Mouse (Mus musculus): ENCODE data around the gene Ly6g6d. TPM values are rescaled to one million over a fixed set of nuclear protein-coding genes. Genes with fewer than 3 reads are reported as not detected.

The Ly6g6d gene
- polyA plus RNA-seq, 1 experiment = not detected

DNA sequence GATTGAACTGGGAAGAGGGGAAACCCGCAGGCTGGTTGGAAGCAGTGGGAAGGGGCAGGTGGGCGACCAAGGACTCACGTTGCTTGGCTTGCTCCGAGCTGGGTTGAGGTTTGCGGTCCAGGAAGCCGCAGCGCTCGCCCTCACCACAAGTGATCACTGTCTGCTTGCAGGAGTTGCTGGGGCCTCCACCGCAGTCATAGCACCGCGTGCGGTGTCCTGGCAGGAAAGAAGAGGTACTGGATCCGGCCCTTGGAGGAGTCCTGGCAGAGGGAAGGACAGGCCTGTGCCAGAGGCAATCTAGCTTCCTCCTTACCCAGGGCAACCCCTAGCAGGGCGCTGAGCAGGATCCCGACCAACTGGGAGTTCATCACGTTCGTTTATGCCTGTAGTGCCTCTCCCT lies 3.8 kb downstream of the Ly6g6d start:
- TF ChIP-seq CTCF (IDR thresholded peaks at IDR 0.05; ENCODE audit: borderline replicate concordance, insufficient read depth, low read length) = no peak
- Histone ChIP-seq H3K4me3 (ENCODE audit: insufficient read depth, low read length) (no peak overlapping the region), H3K27ac (ENCODE audit: insufficient read depth, low read length) (no peak overlapping the region), H3K4me1 (ENCODE audit: control insufficient read depth, insufficient read depth, low read length) (no peaks in the 10 kb centered on the region)

DNA sequence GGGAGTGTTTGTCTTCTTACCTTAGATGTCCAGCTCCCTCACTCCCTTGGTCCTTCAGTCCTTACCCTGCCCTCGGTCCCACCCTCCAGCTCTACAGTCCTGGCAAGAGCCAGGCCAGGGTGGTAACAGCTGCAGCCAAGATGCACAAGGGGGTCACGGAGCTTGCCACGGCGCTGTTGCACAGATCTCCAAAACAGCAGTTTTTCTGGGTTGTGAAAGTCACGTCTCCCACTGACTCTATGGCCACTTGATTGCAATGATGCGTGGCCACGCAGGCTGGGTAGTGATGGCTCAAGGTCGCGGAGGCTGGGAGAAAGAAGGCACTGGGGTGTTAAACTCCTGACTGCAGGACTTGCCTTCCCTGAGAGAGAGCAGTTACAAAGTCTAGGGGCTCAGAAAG lies 6.4 kb downstream of the Ly6g6d start:
- H3K4me1 ChIP-seq (ENCODE audit: control insufficient read depth, insufficient read depth, low read length) = no peaks in the 10 kb centered on the region
- H3K27ac ChIP-seq (ENCODE audit: insufficient read depth, low read length) = no peak overlapping the region
- no peak for TF ChIP-seq CTCF (IDR thresholded peaks at IDR 0.05; ENCODE audit: borderline replicate concordance, insufficient read depth, low read length)
- no peak for TF ChIP-seq POLR2A (IDR thresholded peaks at IDR 0.05; ENCODE audit: low read depth, low read length)
- no peak overlapping the region for H3K4me3 ChIP-seq (ENCODE audit: insufficient read depth, low read length)

DNA sequence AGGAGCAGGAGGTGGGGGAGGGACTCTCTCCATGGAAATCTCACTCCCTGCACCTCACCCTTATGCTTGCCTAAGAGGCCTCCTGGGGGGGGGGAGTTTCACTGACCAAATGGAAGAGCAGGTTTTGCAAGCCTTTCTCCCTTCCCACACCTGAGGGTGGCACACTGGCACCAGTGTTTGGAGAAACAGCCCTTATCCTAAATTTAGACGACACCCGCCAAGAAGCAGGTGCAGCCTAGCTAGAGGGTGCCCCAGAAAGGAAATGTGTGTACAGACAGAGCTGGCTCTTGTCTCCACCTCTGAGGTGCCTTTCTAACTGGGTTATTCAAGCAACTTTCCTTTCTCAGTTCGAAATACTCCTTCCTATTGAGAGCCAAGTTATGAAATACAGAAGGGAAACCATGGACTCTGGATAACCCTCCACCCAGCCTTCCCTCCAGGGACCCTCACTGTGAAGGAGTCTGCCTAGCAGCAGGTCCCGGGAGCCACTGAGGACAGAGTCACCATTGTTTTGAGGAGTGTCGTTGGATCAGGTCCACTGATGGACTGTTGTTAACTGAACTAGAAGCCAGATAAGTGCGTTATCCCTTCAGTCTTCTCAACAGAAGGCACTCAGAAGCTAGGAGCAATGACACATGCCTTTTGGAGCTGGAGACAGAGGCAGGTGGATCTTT lies 7.2 kb downstream of the Ly6g6d start:
- no peaks in the 10 kb centered on the region for H3K4me1 ChIP-seq (ENCODE audit: control insufficient read depth, insufficient read depth, low read length)

DNA sequence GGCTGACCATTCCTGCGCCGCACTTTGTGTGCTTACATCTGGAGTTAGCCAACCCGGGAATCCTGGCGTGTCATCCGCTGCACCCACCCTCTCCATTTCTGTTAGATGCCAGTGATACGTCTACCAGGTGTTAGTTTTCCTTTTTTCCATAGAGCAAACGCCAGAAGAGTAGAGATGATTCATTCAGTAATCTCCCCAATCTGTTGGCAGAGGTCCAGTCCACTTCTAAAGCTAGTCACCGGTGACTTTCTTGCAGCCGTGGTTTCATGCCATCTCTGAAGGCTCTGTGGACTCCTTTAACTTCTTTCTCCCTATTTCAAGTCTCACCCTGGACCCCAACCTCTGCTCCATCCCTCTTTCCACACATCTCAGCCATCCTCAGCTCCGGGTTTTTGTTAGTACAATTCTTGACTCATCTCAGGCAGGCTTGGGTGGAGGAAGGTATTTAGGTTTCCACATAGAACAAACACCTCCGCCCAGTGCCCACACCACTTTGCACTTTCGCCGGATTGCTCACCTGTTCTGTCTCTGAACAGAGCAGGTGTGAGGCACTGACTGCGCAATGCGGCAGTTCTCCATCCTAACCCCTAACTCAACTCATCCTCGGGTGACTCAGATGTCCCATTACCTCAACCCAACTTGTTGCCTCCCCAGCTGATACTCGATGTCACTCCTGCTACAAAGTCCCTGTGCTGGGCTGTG lies 9.5 kb downstream of the Ly6g6d start:
- no peaks in the 10 kb centered on the region for H3K4me1 ChIP-seq (ENCODE audit: control insufficient read depth, insufficient read depth, low read length)
- TF ChIP-seq CTCF (IDR thresholded peaks at IDR 0.05; ENCODE audit: borderline replicate concordance, insufficient read depth, low read length) = no peak
- no peak for TF ChIP-seq POLR2A (IDR thresholded peaks at IDR 0.05; ENCODE audit: low read depth, low read length)
- no peak overlapping the region for H3K27ac ChIP-seq (ENCODE audit: insufficient read depth, low read length)
- H3K4me3 ChIP-seq (ENCODE audit: insufficient read depth, low read length) = no peak overlapping the region

More for the DNA sequence above, 7.2 kb downstream of the Ly6g6d start:
- TF ChIP-seq CTCF (IDR thresholded peaks at IDR 0.05; ENCODE audit: borderline replicate concordance, insufficient read depth, low read length) (no peak), POLR2A (IDR thresholded peaks at IDR 0.05; ENCODE audit: low read depth, low read length) (no peak)
- Histone ChIP-seq H3K4me3 (ENCODE audit: insufficient read depth, low read length) (no peak overlapping the region), H3K27ac (ENCODE audit: insufficient read depth, low read length) (no peak overlapping the region)

DNA sequence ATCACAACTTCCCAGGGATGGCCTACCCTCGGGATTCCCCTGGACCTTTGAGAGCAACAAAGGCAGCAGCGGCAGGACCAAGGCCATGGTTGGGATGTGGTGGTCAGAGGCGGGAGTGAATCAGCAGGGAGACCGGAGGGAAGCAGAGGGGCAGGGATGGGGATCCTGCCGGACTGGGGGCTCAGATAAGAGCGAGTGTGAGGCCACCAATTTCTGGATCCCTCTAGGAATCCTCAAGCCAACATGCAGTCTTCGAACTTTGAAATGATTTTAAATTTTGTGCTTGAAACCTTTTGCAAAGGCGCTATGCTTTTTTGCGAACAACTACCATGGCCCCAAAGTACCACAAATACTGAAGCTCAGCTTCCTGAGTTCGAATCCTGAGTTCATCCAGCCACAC lies 11.8 kb downstream of the Ly6g6d start, which contains the start of gene Mpig6b:
Gene Mpig6b, minus strand, starts transcription at position 101 of the 400 bp plus-strand sequence.
- TF ChIP-seq CTCF (IDR thresholded peaks at IDR 0.05; ENCODE audit: borderline replicate concordance, insufficient read depth, low read length) = no peak
- TF ChIP-seq POLR2A (IDR thresholded peaks at IDR 0.05; ENCODE audit: low read depth, low read length) = no peak
- Histone ChIP-seq H3K27ac (ENCODE audit: insufficient read depth, low read length) (no peak within 1 kb of the TSS), H3K4me3 (ENCODE audit: insufficient read depth, low read length) (no peak within 1 kb of the TSS), H3K4me1 (ENCODE audit: control insufficient read depth, insufficient read depth, low read length) (no peaks in the 10 kb centered on the region)

DNA sequence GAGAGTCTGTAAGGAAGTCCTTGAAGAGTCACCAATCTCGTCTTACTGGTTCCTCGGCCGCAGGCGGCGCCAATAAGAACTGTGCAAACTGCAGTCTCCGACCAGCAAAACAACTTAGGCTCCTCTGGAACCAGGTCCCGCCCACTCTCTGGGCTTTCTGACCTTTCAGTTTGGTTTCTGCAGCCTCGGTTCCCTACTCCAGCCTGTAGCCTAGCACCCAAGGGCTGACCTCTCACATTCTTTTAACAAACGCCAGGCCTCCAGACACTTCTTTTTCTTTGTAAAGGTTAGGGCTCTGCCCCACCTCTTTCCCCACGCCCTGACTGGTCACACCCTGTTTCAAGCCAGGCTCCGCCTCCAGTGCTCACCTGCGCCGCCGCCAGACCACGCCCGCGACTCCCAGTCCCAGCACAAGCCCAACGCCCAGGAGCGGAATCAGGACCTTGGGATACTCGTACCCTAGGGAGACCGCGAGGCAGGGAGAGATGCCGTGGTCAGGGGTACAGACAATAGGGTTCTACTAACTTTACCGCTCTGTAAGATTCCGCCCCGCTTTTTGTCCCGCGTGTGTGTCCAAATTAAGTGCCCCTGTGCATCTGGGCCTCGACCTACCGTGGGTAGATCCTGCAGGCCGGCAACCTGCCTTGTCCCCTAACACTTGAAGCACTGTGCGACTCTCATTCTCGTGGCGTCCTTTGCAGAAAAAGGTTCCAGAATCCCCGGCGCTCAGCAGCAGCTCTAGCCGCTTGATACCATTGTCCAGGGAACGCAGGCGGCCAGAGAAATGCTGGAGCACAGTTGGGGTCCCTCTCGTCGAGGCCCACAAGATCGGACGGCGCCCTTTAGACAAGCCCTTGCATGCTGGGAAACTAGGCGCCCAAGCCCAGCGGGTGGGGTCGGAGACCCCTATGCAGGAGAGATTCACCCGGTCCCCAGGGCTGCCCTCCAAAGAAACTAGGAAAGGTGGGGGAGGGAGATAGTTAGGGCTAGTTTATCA lies 12.6 kb downstream of the Ly6g6d start, which contains the start of gene Ly6g6c:
Gene Ly6g6c, plus strand, starts transcription at position 438 of the 997 bp plus-strand sequence.
- TF ChIP-seq CTCF (IDR thresholded peaks at IDR 0.05; ENCODE audit: borderline replicate concordance, insufficient read depth, low read length) (no peak), POLR2A (IDR thresholded peaks at IDR 0.05; ENCODE audit: low read depth, low read length) (no peak)
- Histone ChIP-seq H3K4me3 (ENCODE audit: insufficient read depth, low read length) (no peak within 1 kb of the TSS), H3K4me1 (ENCODE audit: control insufficient read depth, insufficient read depth, low read length) (no peaks in the 10 kb centered on the region), H3K27ac (ENCODE audit: insufficient read depth, low read length) (no peak within 1 kb of the TSS)

DNA sequence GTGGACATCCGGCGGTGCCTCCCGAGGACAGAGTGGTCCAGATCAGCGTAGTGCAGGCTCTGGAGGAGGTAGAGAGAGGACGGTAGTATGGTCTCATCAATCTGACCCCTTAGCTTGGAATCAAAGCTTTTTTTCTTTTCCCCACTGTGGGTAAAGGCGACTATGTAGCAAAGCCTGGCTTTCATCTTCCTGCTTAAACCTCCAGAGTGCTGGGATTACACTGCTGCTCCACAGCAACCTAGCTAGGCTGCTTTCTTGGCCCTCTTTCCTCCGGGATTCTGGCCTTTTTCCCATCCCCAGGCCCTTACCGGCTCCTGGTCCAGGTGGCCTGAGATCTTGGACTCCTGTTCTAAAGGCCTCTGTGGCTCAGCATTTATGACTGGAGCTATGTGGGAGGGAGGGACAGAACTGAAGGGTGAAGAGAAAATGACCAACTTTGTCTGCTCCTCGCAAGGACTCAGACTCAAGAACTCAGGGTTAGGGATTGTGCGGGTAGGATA lies 13.4 kb downstream of the Ly6g6d start:
- Histone ChIP-seq H3K4me3 (ENCODE audit: insufficient read depth, low read length) (no peak overlapping the region), H3K27ac (ENCODE audit: insufficient read depth, low read length) (no peak overlapping the region)
- TF ChIP-seq POLR2A (IDR thresholded peaks at IDR 0.05; ENCODE audit: low read depth, low read length) = no peak
- TF ChIP-seq CTCF (IDR thresholded peaks at IDR 0.05; ENCODE audit: borderline replicate concordance, insufficient read depth, low read length) = no peak

DNA sequence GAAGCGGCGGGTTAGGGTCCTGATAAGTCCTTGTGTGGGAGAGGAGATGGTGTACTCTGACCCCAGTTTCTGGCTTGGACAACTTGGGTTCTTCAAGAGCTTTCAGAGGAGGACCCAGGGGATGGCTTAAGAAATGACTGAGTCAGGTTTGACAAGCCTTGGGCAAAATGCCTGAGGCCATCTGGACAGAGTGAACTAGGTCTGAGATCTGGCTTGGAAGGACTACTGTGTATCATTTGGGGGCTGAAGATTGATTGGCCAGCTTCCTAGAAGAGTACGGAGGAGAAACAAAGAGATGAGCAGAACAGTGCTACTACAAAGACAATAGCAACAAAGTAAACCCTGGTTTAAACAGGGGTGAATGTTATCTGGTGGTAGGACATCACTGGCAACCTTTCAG lies 14.4 kb downstream of the Ly6g6d start:
- no peak overlapping the region for H3K27ac ChIP-seq (ENCODE audit: insufficient read depth, low read length)
- TF ChIP-seq CTCF (IDR thresholded peaks at IDR 0.05; ENCODE audit: borderline replicate concordance, insufficient read depth, low read length) = no peak
- TF ChIP-seq POLR2A (IDR thresholded peaks at IDR 0.05; ENCODE audit: low read depth, low read length) = no peak
- H3K4me3 ChIP-seq (ENCODE audit: insufficient read depth, low read length) = no peak overlapping the region
- H3K4me1 ChIP-seq (ENCODE audit: control insufficient read depth, insufficient read depth, low read length) = no peaks in the 10 kb centered on the region

More for the DNA sequence above, 13.4 kb downstream of the Ly6g6d start:
- no peaks in the 10 kb centered on the region for H3K4me1 ChIP-seq (ENCODE audit: control insufficient read depth, insufficient read depth, low read length)

DNA sequence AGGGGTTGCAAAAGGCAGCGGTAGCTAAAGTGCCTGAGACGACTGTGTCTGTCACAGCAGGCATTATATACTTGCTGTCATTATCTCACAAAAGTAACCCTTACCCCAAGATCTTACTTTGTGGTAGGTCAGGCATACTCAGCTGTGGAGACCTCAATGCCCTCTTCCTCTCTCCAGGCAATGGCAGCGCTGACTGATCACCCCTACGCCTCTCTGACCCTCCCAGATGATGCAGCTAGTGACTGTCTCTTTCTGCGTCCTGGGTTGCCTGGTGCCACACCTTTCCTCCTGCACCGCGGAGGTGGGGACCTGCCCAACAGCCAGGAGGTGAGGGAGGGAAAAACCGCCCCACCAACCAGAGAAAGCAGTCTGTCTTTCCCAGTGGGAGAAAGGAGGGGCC lies 16.6 kb downstream of the Ly6g6d start:
- H3K4me1 ChIP-seq (ENCODE audit: control insufficient read depth, insufficient read depth, low read length) = 0 out of 2 replicates have a peak, but pooled peaks cover 3% of the 10 kb centered on the region
- H3K4me3 ChIP-seq (ENCODE audit: insufficient read depth, low read length) = no peak overlapping the region
- H3K27ac ChIP-seq (ENCODE audit: insufficient read depth, low read length) = no peak overlapping the region
- TF ChIP-seq POLR2A (IDR thresholded peaks at IDR 0.05; ENCODE audit: low read depth, low read length) = no peak
- no peak for TF ChIP-seq CTCF (IDR thresholded peaks at IDR 0.05; ENCODE audit: borderline replicate concordance, insufficient read depth, low read length)
